Mouse (Mus musculus): ENCODE results near the gene Mrpl18.
"Not testable (repeated sequence)": the region's sequence is repeated elsewhere in the genome, so short reads cannot be mapped to it uniquely, and the experiment has no call there.

The Mrpl18 gene

DNA sequence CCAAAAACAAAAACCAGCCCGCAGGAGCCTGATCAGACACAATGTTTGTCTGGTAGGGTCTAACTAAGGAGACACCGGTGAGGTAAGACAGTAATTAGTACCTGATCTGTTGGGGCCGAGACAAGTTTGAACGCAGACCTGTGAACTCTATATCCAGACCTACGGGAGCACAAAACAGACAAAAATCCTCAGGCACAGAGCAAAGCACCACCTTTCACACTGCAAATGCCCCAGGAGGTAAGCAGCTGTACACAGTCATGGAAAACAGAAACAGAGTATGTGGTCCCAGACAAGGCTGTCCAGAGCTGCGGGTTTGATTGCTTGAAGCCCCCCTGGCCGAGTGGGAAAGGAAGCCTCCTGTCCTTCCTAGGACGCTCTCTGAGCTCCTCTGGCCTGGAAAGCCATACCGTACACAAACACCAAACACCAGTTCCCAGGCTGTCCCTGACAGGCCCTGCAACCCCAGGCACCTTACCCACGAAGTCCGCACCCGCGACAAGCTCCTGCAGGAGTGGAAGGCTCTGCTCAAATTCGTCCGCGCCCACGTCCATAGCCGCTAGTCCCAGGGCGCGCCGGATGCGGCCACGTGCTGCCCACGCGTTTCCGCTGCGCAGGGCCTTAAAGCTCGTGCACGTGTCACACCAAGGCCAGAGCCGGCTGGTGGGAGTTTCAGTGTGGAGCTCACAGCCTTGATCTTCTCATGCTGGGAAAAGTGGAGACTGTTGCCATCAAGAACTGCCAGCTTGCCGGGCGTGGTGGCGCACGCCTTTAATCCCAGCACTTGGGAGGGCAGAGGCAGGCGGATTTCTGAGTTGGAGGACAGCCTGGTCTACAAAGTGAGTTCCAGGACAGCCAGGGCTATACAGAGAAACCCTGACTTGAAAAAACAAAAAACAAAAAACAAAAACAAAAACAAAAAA lies 6.5 kb downstream of the Mrpl18 start, which contains the start of gene Pnldc1:
Gene Pnldc1, minus strand, starts transcription at position 870 of the 920 bp plus-strand sequence.
- DNase-seq (ENCODE audit: low spot score): no peak

DNA sequence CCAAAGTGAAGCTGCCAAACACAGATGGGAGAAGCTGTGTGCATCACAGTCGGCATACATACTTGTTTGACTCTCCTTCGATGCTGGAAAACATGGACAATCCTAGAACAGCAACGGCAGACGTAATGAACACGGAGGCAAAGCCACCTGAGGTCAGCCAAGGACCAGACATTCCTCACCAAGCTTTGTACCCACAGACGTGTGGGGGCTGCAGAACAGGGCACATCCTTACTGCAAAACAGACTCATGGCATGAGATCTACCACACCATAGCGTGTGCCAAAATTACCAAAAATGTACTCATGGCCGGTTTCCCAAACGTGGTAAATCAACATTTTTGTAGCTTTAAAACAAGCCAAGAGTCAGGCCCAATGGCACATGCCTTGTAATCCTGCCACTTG lies 9.7 kb downstream of the Mrpl18 start:
- no peak for DNase-seq (ENCODE audit: low spot score)

DNA sequence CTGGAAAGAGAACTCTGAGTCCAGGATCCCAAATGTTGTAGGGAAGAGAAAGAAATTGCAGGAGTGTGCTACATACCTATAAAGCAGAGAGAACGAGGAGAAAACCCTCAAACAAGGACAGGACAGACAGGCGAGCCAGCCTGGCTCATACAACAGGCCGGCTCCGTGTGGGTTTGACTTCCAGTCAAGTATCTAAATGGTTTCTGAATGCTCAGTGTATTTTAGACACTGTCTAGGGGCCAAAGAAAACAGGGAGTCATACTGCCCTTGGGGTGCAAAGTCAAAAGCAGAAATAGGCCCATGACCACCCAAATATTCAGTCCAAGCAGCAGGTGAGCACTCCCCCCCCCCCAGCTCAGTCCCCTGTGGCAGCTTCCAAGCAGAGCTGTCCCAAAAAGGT lies 10.3 kb downstream of the Mrpl18 start:
- no peak for DNase-seq (ENCODE audit: low spot score)

DNA sequence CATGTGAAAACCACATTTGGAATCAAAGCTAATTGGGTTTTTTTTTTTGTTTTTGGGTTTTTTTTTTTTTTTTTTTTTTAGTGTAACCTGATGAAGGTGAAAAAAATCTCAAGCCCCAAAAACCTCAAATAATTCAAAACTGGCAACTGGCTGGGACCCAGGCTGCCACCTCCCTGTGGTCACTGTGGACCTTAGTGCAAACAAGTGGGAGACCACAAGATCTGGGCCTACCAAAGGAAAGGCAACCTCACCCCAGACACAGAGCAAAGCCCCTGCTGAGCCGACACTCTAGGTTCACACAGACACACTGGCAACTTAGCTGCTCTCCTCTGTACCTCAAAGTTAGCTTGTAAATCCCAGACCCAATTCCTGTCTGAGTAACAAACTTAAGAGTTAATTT lies 11.8 kb downstream of the Mrpl18 start:
- no peak for DNase-seq (ENCODE audit: low spot score)

DNA sequence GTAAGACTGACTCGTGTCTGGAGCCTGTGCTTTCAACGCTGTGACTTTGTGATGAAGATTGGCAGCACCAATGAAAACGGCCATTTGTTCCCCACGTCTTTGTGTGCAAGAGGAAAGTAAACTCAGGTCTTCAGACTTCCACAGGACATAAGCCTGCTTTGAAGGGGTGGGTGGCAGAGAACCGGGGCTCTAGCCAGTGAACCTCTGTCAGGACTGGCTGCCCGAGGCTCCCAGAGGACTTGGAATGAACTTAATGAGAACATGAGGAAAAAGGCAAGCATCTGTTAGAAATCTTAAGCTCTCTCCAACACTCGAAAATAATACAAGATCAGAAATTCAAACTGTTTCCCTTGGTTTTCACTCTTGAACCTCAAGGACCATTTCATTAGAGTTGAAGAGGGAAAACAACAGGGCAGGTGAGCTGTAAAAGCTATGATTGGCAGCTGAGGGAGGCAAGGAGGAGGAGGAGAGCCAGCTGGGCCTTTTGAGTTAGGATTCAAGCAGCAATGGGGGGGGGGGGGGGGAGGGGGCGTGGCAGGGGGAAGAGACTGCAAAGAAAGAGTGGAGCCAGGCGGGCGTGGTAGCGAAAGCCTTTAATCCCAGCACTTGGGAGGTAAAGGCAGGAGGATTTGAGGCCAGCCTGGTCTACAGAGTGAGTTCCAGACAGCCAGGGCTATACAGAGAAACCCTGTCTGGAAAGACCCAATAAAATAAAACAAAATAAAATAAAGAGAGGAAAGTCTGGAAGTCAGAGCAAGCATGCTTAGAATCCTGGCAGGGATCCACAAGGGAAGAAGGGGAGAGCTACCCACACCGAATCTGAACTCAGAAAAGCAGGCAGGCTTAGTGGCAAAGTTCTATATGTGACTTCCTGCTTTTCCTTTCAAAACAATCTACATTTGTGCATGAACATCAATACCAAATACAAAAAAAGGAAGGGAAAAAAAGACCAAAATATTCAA lies 12.5 kb downstream of the Mrpl18 start:
- no peak for DNase-seq (ENCODE audit: low spot score)

DNA sequence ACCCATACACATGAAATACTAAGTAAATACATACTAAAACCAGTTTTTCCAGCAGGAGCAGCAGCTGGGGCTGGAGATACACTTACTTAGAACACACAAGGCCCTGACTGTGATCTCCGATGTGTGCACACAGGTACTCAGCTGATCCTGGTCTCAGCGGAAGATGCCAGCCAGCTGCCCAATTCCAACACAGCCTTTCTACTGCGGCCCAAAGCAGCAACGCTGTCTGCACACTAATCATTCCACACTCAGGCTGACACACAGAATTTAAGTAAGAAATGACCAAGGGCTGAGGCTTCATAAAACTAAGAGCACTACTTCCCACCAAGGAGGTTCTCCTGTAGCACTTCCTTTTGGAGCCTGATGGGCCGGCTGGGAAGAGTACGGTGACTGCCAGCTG lies 13.9 kb downstream of the Mrpl18 start:
- no peak for DNase-seq (ENCODE audit: low spot score)

DNA sequence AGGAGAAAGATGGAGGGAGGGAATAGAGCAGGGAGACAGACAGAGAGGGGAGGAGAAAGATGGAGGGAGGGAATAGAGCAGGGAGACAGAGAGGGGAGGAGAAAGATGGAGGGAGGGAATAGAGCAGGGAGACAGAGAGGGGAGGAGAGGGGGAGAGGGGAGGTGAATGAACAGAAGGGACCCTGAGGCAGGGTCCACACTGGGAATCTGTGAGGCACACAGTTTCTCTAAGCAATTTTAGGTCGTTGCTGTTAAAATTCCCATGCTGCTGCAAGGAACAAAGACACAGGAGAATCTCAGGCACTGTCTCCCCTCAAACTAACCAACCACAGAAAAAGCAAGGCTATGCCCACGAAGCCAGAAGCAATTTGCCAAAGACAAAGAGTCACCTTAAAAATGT lies 17.5 kb downstream of the Mrpl18 start:
- not testable (repeated sequence) for DNase-seq (ENCODE audit: low spot score)

DNA sequence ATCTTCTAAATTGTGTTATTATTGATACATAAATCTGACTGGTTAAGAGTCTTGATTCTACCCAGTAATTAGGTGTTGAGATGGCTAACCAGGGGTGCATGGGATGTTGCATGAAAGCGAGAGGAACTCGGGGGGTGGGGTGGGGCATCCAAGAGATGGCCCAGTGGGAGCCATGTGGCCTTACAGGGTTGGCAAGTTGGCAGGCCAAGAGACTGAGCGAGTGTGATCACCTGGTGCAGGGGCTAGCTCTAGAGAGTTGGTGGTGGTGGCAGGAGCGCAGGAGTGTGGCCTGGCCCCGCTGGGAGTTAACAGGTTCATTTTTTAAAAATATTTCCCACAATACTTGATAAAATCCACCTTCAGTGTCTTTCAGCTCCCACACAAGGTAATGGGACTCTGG lies 18.5 kb downstream of the Mrpl18 start:
- no peak for DNase-seq (ENCODE audit: low spot score)

DNA sequence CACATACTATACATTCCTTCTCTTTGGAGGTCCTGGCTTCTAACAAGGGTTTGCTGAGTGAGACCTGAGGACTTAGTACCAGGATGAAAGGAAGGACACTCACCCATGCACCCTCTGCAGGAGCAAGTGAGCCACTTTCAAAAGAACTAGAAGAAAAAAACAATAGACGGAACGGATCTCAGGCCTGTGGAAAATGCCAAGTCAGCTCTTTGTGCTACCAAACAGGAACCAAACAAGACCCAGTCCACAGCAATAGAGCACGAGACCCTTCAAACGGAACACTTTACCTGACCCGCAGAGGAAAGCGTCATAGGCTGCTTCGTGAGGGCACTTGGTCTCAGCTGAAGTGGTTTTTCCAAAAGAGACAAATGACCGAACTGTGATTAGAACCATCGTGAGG lies 24.1 kb downstream of the Mrpl18 start:
- no peak for DNase-seq (ENCODE audit: low spot score)

DNA sequence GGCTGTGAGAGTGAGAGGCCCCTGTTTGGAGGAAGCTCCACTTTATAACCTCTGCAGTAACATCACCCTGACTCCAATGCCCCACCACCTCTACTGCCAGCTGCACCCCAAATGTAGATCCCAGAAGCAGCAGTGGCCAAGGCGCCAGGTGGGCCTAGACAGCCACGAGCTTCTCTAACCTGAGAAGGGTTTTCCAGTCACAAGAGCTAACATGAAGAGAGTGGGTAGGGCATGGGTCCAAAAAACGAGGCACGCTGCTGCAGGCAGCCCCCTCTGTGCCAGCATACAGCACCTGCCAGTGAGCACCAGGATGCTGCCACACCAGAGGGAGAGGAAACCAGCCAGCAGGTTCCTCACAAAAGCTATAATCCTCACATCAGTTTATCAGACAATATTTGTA lies 25.1 kb downstream of the Mrpl18 start:
- no peak for DNase-seq (ENCODE audit: low spot score)

DNA sequence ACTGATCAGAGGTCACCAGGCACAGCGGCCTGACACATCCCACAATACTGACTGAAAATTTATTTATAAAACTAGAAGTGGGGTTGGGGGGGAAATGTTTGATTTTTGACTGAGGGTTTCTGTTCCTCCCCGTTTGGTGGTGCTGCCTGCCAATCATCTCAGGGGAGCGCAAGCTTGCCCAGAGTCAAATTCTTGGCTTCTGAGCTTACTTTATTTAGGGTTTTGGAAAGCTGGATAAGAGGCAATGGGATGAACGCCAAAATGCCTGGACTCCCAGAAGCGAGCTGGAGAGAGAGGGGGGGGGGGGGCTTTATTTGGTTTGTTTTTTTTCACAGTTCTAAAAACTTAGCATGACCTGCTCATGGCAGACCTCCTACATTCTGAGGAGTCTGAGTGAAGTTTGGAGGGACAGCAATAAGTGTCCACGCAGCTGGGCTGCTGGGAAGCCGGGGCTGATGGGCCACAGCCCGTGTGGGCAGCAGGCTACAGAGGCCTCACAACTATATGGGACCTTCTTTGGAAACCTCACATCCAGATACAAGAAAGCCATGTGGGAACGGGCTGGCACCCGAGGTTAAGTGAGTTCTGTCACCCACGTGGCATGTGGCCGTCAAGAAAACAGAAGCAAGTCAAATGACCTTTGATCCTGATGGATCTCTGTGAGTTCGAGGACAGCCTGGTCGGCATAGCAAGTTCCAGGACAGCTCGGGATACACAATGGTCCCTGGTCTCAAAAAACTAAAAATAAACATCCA lies 28.9 kb downstream of the Mrpl18 start:
- DNase-seq (ENCODE audit: low spot score): no peak

DNA sequence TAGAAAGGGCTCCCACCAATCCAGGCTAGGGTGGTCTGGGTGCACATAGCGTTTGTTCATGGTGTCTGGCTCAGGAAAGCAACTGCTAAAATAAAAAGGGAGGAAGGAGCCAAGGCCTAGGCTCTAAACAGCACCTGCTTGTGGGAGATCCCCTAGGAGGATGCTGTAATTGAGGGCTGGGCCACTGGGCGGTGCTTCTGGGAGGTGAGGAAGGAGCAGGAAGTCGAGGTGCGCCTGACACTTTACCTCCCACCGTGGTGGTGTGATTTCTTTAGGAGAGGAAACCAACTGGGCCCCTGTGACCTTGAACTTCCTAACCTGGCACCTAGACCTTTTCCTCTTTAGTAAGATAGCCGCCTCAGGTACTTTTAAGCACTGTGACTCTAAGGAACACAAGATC lies 29.5 kb downstream of the Mrpl18 start:
- no peak for DNase-seq (ENCODE audit: low spot score)

DNA sequence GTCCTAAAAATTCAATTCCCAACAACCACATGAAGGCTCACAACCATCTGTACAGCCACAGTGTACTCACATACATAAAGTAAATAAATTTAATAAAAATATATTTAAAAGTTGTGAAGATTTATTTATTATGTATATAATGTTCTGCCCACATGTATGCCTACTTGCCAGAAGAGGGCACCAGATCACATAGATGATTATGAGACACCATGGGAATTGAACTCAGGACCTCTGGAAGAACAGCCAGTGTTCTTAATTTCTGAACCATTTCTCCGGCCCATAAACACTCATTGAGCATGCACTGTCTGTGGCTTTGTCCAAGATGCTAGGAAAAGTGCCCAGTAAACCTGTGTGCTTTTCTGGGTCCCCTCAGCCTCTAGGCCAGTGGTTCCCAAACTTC lies 34.9 kb downstream of the Mrpl18 start:
- no peak for DNase-seq (ENCODE audit: low spot score)

DNA sequence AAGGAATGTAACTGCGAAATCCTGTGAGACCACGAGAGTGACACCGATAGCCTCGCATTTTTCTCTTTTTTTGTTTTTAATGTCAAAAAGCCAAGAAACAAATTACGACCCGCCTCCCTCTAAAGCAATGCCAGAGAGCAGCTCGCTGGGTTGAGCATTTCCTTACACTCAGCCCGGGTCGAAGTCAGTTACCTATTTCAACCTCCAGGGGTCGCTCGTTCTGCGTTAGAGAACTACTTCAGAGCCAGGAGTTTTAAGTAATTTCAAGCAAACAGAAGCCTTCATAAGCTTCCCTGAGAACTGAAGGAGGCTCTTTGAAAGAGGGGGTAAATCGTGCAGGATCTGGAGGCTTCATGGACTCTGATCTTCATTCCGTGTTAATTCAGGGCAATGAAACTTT lies 36.0 kb downstream of the Mrpl18 start:
- peak; percentile 88 for DNase-seq (ENCODE audit: low spot score)

DNA sequence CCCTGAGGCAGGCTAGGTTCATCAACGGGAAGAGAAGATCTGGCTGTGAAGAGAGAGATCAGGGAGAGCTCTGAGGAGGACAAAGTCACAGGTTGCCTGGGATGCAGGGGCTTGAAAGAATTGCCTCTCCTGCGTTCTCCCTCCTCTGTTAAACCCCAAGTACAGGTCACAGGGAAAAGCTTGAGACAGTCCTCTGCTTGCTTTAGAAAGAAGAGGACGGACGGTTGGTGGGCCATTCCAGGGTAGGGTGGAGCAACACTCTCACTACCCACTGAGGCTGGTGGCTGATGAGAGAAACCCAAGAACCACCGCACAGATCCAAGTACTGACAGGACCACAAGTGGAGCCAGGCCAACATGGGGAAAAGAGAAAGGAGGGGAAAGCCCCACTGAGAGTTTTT lies 40.4 kb downstream of the Mrpl18 start, which contains the start of gene Mrgprh:
Gene Mrgprh, plus strand, starts transcription at position 301 of the 400 bp plus-strand sequence.
- no peak for DNase-seq (ENCODE audit: low spot score)

DNA sequence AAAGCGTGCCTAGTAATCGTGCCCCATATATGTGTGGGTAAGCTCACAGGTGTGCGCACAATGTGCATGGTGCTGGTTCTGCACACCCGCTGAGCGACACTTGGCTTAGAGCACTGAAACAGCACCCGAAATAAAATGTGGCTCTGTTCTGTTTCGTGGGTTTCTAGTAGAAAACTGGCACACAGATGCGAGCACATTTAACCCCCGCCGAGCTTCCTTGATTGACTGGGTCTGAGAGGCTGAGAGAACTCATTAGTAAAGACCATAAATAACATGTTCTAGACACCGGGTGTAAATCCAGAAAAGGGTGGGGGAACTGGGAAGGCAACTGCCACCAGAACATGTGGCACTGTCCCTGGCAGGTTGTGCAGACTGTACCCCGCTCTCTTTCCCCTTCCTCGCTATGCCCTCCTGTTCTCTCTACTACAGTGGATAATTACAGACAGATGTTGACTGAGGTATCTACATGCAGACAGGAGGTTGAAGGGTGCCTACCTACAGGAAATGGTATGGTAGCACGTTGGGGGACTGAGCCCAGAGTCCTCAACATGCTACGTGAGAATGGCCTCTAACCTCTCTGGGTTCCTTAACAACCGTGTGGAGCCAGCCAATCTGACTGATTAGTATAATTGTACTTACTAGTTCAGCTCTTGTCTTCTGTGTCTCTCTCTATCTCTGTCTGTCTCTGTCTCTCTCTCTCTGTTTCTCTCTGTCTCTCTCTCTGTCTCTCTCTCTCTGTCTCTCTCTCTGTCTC lies 43.7 kb downstream of the Mrpl18 start:
- peak; percentile 63 for DNase-seq (ENCODE audit: low spot score)

DNA sequence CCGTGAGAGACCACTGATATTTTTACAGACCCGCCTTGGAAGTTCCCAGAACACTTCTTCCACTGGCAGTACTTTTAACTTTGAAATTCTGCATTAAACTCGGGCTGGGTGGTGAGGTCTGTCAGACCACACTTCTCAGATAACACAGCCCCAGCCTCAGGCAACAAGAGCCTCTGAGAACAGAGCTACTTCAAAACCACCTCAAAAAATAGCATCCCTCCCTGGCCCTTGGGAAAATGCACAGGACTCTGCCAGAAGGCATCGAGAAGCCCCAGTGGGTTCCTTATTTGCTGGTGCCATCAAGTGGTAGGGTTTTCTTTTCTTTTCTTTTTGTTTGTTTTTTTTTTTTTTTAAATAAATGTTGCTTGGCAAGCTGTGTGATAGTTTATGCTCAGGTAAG lies 47.5 kb downstream of the Mrpl18 start:
- DNase-seq (ENCODE audit: low spot score): no peak

DNA sequence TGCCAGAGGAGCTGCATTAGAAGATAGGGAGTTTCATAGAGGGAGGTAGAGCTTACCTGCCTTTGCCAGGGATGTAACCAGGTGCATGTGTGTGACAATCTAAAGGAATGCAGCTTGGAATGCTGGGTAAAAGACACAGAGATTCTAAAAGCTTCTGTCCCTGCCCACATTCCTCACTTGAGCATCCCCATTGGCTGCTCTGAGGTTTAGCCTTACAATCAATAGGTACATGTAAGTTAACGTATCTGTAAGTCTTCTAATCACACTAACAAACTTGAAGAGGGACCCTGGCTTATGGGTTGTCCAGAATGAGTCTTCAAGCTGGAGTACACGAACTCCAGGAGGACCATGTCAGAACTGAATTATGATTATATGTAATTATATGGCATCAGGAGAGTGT lies 48.1 kb downstream of the Mrpl18 start, which contains the start of gene Mas1:
Gene Mas1, minus strand, starts transcription at position 101 of the 400 bp plus-strand sequence.
- DNase-seq (ENCODE audit: low spot score): no peak

DNA sequence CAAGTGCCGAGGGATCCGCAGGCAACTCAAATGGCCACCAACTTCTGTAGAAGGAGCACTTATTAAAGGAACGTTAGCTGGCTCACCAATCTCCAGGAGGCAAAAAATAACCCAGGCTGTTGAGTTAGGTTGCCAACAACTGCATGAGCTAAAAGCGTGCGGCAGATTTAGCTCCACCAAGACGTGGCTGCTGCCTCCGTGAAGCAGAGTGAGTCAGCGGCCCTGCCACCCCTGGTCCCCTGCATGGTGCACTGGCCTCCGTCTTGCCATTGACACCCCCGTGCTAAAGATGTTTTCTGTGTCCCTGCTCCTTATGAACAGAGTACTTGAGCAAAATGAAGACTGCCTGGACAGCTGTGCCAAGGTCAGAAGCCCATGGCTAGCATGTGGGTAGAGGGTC lies 49.3 kb downstream of the Mrpl18 start:
- DNase-seq (ENCODE audit: low spot score): no peak

DNA sequence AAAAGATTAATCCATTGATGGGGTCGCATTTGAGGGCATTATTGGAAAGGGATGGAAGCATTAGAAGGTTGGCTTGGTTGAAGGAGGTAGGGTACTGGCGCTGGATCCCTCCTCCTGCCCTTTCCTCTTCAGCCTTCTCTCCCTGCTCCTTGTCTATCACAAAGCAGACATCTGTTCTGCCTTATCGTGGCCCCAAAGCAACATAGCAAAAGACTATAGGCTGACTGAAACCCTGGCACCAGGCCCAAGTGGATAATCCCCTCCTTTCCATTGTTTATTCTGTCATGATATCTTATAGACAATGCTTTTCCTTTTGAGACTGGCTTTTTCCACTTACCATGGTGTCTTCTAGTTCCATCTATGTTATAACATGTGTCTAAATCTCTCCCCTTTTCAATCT lies 50.7 kb downstream of the Mrpl18 start:
- no peak for DNase-seq (ENCODE audit: low spot score)

DNA sequence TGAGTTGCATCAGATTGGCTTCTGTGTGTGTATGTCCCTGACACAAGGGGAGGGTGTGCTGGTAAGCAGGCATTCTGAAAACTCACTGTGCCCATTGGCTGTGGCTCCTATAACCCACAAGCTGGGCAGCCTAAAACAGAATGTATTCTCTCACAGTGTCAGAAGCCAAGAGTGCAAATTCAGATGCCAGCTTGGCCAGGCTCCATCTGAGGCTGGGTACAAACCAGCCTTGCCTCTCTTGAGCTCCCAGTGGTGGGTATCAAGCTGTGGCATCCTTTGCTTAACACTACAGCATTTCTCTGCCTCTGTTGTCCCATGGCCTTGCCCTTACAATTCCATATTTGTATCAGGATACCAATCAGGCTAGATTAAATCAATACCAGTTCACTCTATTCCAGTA lies 52.0 kb downstream of the Mrpl18 start:
- no peak for DNase-seq (ENCODE audit: low spot score)
